Mouse (Mus musculus): ENCODE results near the gene Gpr37l1.

Gene Gpr37l1

GRCm38 (mm10) chr1:135146946-135147701 lies 20.4 kb downstream of the Gpr37l1 start:
- DNase-seq = peak; percentile 92 to 93

GRCm38 (mm10) chr1:135146077-135146945 lies 21.2 kb downstream of the Gpr37l1 start, which contains the start of gene Arl8a:
TSS of gene Arl8a (plus strand) at chr1:135146824.
- DNase-seq = peak; percentile 79 to 81

- DNase-seq = no peak
These were observed 23.5 kb downstream of the Gpr37l1 start for GRCm38 (mm10) chr1:135143940-135144339.

GRCm38 (mm10) chr1:135142452-135142851 lies 25.0 kb downstream of the Gpr37l1 start:
- DNase-seq = no peak

- no peak for DNase-seq
These were observed 27.6 kb downstream of the Gpr37l1 start for GRCm38 (mm10) chr1:135139906-135140305.

- DNase-seq = peak in 1 of 2 experiments; percentile 76
These were observed 31.0 kb downstream of the Gpr37l1 start for GRCm38 (mm10) chr1:135136500-135136899.

- no peak for DNase-seq
These were observed 32.2 kb downstream of the Gpr37l1 start for GRCm38 (mm10) chr1:135135111-135135787.

- no peak for DNase-seq
These were observed 33.6 kb downstream of the Gpr37l1 start for GRCm38 (mm10) chr1:135133678-135134435.

GRCm38 (mm10) chr1:135132893-135133369 lies 34.5 kb downstream of the Gpr37l1 start:
- no peak for DNase-seq

GRCm38 (mm10) chr1:135132473-135132872 lies 35.0 kb downstream of the Gpr37l1 start, which contains the start of gene Ptpn7:
TSS of gene Ptpn7 (plus strand) at chr1:135132700.
- peak in 1 of 2 experiments; percentile 59 for DNase-seq

GRCm38 (mm10) chr1:135131560-135131959 lies 35.9 kb downstream of the Gpr37l1 start:
- no peak for DNase-seq

GRCm38 (mm10) chr1:135131034-135131433 lies 36.4 kb downstream of the Gpr37l1 start:
- DNase-seq = no peak

- no peak for DNase-seq
These were observed 37.0 kb downstream of the Gpr37l1 start for GRCm38 (mm10) chr1:135130376-135131018.

- no peak for DNase-seq
These were observed 37.8 kb downstream of the Gpr37l1 start for GRCm38 (mm10) chr1:135129543-135130183.

GRCm38 (mm10) chr1:135128986-135129385 lies 38.5 kb downstream of the Gpr37l1 start:
- DNase-seq = no peak

GRCm38 (mm10) chr1:135128011-135128441 lies 39.5 kb downstream of the Gpr37l1 start:
- no peak for DNase-seq

GRCm38 (mm10) chr1:135126443-135127027 lies 40.9 kb downstream of the Gpr37l1 start:
- DNase-seq = no peak

- DNase-seq = peak in 1 of 2 experiments; percentile 41
These were observed 41.5 kb downstream of the Gpr37l1 start for GRCm38 (mm10) chr1:135125990-135126389.

GRCm38 (mm10) chr1:135124573-135125363 lies 42.7 kb downstream of the Gpr37l1 start:
- no peak for DNase-seq

GRCm38 (mm10) chr1:135112661-135113060 lies 54.8 kb downstream of the Gpr37l1 start:
- peak in 1 of 2 experiments; percentile 38 for DNase-seq
